Mouse (Mus musculus) thymus, adult 18-20 months (tissue): ENCODE measurements around the gene Clec3a.

Experiments
- DNase-seq, 2 experiments: peaks; one replicate each; pipeline ENCODE4 v3.0.0; 2022; ENCODE audit warnings: mixed read lengths in 2 of 2

The Clec3a gene

DNA sequence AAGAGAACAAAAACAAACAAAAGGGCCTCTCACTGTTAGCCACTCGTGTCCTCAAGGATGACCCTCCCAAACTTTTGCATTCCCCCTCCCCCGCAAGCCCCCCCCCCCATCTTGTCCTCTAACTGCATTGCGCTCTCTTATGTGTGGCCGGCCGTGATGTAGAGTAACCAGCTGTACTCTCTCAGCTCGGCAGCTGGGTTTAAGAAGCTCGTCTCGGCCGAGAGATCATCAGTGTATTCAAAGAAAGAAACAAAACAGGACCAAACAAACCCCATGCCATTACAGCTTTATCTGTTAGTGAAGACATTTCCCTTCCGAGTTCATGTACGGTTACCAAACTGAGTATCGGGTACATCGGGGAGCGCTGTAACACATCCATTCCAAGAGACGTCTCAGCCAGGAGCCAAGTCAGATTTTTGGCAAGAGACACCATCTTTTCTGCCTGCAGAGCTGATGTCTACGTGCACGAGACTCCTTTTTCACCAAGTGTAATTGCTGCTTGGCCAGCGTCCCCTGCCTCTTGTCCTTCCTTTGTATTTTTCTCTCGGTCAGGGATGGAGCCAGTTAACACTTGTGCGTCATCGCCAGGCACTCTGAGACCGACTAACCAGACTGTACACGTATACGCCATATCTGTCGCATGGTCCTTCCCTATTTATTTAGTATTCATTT lies 40.4 kb downstream of the Clec3a start:
- no peak for DNase-seq

DNA sequence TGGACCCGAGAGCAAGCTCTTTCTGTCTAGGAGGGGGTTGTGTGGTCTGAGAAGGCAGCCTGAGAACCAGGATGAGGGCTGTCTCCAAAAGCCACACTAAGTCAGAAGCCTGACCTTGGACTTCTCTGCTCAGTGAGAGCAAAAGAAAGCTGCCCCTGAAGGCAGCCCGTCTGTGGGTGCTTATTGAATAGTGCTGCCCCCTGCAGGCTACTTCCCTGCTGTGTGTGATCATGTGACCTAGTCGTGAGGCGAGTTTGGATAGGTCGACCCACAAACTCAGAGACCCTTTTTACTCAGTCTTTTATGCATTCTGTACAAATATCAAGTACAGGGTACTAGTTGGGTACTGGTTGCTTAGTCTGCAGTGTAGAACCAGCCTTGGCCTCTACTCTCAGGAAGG lies 42.7 kb downstream of the Clec3a start:
- no peak for DNase-seq

DNA sequence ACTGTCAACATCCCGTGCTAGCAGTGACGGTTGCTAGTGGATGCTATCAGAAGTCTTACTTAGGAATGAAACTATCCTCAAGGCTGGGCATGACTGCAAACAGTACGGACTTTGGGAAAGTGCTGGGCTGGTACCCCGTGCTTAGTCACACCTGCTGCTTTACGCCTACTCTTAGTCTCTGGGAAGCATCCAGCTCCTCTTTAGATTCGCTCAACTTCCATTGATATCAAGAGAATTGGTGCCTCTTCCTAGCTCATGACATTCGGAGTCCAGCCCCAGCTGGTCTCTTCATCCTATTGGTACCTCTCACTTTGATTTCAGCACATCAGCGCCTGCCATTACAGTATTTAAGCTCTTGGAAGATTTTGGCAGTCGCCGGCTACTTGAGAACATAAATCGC lies 44.7 kb downstream of the Clec3a start:
- DNase-seq: no peak

DNA sequence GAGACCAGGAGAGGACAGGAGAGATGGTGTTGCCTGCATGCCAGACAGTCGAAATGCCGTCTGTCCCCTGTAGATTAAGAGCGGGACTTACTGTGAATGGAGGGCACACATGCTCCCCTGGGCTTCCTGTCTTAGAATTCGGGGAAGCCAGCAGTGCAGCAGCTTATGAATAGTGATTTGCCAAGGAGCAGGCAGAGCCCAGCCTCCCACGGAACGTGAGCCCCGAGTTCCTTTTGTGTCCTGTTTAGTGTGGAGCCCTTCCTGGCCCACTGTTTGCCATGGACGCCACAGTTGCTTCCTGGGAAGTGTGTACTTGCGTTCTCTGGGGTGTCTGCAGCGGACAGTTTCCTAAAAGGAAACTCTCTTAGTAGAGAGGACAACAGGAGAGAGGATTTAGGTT lies 45.4 kb downstream of the Clec3a start:
- DNase-seq: no peak

DNA sequence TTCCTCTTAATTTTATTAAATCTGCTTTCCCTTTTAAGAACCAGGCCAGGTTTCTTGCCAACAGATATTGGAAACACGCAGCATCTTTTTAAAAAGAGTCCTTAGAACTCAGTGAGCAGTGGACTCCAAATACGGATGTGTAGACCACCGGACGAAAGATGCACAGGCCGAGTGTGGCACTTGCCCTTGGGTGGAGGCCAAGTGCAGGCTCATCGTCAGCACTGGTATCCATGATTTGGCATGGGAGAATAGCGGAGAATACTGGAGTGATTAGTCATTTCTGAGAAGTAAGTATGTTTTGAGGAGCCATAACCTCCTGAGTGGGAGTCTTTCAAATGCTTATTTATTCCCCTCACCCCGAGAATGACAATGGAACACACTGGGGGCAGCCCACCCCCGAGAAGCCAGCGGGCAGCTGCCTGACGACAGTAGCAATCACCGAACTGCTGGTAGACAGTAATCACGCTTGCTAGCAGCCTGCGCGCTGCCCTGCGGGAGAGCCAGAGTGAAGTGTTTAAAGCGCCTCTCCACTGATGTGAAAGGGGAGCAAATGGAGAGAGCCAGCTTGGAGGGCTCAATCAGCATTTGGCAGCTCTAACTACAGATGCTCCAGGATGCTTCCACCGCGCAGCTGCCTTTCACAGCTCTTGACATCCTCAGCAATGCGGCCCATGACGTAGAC lies 50.8 kb downstream of the Clec3a start:
- no peak for DNase-seq

- no peak for DNase-seq
Measured at GRCm38 (mm10) chr8:114469208-114469590, 51.3 kb downstream of the Clec3a start.

DNA sequence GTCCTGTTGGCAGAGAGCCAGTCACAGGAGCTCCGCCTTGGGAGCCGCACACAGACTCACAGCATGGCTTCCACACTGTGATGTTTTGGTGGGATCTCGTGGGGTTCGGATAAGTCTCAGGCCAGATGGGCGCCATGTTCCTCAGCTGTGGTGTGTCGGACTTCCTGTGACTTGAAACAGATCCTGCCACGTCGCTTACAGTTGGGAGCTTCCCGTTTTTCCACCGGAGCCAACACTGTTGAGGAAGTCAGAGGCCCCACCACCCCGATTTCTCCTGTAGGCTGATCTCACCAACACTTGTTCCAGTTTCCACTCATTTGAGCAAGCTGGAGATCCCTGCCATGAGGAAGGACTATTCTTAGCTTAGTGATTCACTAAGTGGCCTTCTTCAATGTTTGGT lies 55.7 kb downstream of the Clec3a start:
- no peak for DNase-seq
